Mouse (Mus musculus) thymus, adult 2 months (tissue): ENCODE results near the gene Ccm2l. TPM values are rescaled to one million over a fixed set of nuclear protein-coding genes. Genes with fewer than 3 reads are reported as not detected.

ENCODE experiments used
- DNase-seq: peaks from one replicate; pipeline ENCODE4 v3.0.0; 2021
- H3K27ac ChIP-seq: fragments of 200-500 bp; 2 replicates; pipeline ENCODE4 v1.5.1; 2012; ENCODE audit warnings: low read length, control low read depth; ENCODE audit not compliant: control insufficient read depth, insufficient read depth
- H3K27me3 ChIP-seq: fragments of 200-500 bp; 2 replicates; pipeline ENCODE4 v1.6.1; 2012; ENCODE audit warnings: mild to moderate bottlenecking, low read length, moderate library complexity, mixed read lengths; ENCODE audit not compliant: control insufficient read depth, insufficient read depth
- H3K36me3 ChIP-seq: fragments of 200-500 bp; 2 replicates; pipeline ENCODE4 v1.6.1; 2012; ENCODE audit warnings: mild to moderate bottlenecking, low read length, moderate library complexity; ENCODE audit not compliant: control insufficient read depth, insufficient read depth
- H3K4me1 ChIP-seq: fragments of 200-500 bp; replicated peaks from 2 replicates; pipeline ENCODE4 v1.6.1; 2012; ENCODE audit warnings: low read length; ENCODE audit not compliant: control insufficient read depth, insufficient read depth
- H3K4me3 ChIP-seq: fragments of 200-500 bp; 2 replicates; pipeline ENCODE4 v1.5.1; 2012; ENCODE audit warnings: mild to moderate bottlenecking, low read length, control low read depth, moderate library complexity; ENCODE audit not compliant: control insufficient read depth, insufficient read depth
- CTCF ChIP-seq: fragments of 200-500 bp; IDR thresholded peaks from 2 replicates; pipeline ENCODE4 v1.5.1; 2012; ENCODE audit warnings: mild to moderate bottlenecking, control low read depth, low read length, moderate library complexity, borderline replicate concordance; ENCODE audit not compliant: control insufficient read depth, poor library complexity, insufficient read depth; ENCODE audit errors: extremely low read depth
- POLR2A ChIP-seq: fragments of 200-500 bp; IDR thresholded peaks from 2 replicates; pipeline ENCODE4 v1.6.1; 2012; ENCODE audit warnings: mild to moderate bottlenecking, low read length, control low read depth, moderate library complexity; ENCODE audit not compliant: control insufficient read depth, poor library complexity, insufficient read depth; ENCODE audit errors: extremely low read depth
- WGBS: fragments of 180-500 bp; shearing (Covaris S2); methylation state at CpG from one replicate; pipeline ENCODE4 v1.1.7; 2018; 5-methylcytosine and 5-hydroxymethylcytosine counted together
- polyA plus RNA-seq: library from polyadenylated mRNA; depleted of rRNA; stranded (reverse); fragments of >200 nt; gene quantifications from 2 replicates; pipeline ENCODE4 v1.2.3, GENCODE M21; 2012

The Ccm2l gene
- polyA plus RNA-seq, 1 experiment, result 9.2 TPM

DNA sequence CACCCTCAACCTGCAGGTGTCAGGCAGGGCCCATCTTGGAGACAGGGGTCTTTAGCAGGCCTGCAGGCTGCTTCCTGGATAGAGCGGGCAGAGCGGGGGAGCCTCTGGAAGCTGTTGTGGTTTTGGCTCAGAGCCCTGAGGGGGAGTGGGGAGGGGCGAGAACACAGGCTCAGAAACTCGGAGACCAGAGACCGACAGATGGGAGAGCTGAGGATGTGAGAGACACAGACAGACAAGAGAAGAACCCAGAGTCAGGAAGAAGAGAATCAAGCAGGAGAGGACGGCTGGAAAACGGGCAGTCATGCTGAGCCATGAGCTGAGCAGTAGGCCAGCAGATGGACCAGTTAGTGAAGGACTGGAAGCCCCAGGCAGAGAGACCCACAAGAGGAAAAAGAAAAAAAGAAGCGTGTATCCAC is 19.9 kb upstream of the Ccm2l start:
- Histone ChIP-seq H3K27me3 (no peaks in the 10 kb centered on the region), H3K4me1 (peaks cover 40% of the 10 kb centered on the region), H3K27ac (peak overlapping the region; percentile 35; the same call in 1 of the 2 replicates), H3K4me3 (no peak overlapping the region), H3K36me3 (no peaks in the 10 kb centered on the region)
- no peak for TF ChIP-seq POLR2A
- TF ChIP-seq CTCF, result no peak
- WGBS, result 2% methylated on average over 8 of the region's 8 CpGs
- DNase-seq, result peak; percentile 75

- WGBS, result 47% methylated on average over 17 of the region's 17 CpGs
- Histone ChIP-seq H3K4me3 (no peak overlapping the region), H3K27ac (no peak overlapping the region), H3K36me3 (no peaks in the 10 kb centered on the region), H3K27me3 (no peaks in the 10 kb centered on the region), H3K4me1 (peaks cover 55% of the 10 kb centered on the region)
- DNase-seq, result peak; percentile 71
- TF ChIP-seq POLR2A (no peak), CTCF (peak; percentile 18; the same call in 1 of the 2 replicates)
Observed at GRCm38 (mm10) chr2:153047828-153048465, 17.8 kb upstream of the Ccm2l start.

DNA sequence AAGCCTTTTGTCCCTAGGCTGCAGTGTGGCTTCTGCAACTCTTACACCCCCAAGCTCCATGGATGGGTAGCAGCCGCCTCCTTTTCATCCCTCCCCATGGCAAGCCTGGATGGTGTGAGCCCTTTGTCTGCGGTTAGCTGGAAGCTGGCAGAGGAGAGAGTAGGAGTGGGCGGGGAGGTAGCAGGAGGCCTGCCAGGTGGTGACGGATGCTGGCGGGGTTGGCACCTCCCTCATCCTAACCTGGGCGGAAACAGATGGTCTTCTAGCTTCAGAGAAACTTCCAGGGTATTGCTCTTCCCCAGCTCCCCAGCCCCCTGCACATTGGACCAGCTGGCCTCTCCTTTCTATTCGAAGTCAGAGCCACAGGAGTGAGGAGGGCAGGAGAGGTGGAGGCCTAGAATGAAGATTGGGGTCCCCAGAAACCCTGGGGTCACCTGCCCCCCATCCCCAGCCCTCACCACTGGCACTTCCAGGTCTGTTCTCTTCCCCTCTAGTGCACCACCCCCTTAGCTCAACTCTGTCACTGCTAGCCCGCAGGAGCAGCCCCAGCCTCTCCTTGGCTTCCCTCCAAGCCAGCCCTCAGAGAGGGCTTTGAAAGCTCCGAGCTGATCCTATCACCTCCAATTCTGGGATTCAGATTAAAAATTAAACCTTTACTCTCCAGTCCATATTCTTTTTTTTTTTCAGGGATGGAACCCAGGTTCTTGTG is 16.3 kb upstream of the Ccm2l start:
- no peaks in the 10 kb centered on the region for H3K27me3 ChIP-seq
- H3K36me3 ChIP-seq, result no peaks in the 10 kb centered on the region
- DNase-seq, result peak; percentile 47
- H3K27ac ChIP-seq, result no peak overlapping the region
- TF ChIP-seq CTCF (no peak), POLR2A (peak; percentile 28; the same call in 1 of the 2 replicates)
- WGBS, result 7% methylated on average over 9 of the region's 9 CpGs
- H3K4me1 ChIP-seq, result peaks cover 50% of the 10 kb centered on the region
- no peak overlapping the region for H3K4me3 ChIP-seq

DNA sequence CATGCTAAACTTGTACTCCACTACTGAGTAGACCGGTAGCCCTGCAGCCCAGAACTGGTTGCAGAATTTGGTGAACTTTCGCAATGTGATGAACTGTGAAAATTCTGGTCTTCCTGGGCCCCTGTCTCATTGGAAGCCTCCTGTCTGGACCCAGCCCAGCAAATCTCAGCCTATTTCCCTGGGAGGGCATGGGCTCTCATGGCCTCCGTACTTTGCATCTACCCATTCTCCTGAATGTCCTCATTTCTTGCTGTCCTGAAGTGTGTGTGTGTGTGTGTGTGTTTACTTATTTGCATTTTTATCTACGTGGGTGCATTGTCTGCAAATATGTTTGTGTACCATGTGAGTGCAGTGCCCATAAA is 15.8 kb upstream of the Ccm2l start:
- no peak for DNase-seq
- H3K4me1 ChIP-seq, result peaks cover 50% of the 10 kb centered on the region
- no peak for TF ChIP-seq CTCF
- TF ChIP-seq POLR2A, result no peak
- H3K36me3 ChIP-seq, result no peaks in the 10 kb centered on the region
- H3K27me3 ChIP-seq, result no peaks in the 10 kb centered on the region
- 77% methylated on average over 4 of the region's 4 CpGs for WGBS
- H3K4me3 ChIP-seq, result no peak overlapping the region
- no peak overlapping the region for H3K27ac ChIP-seq

GRCm38 (mm10) chr2:153051095-153051494 is 14.7 kb upstream of the Ccm2l start:
- Histone ChIP-seq H3K27ac (no peak overlapping the region), H3K27me3 (no peaks in the 10 kb centered on the region), H3K4me3 (no peak overlapping the region), H3K36me3 (no peaks in the 10 kb centered on the region), H3K4me1 (peaks cover 44% of the 10 kb centered on the region)
- WGBS, result 91% methylated on average over 6 of the region's 6 CpGs
- no peak for DNase-seq
- TF ChIP-seq POLR2A (no peak), CTCF (no peak)

GRCm38 (mm10) chr2:153051537-153051936 is 14.2 kb upstream of the Ccm2l start:
- Histone ChIP-seq H3K4me3 (no peak overlapping the region), H3K27ac (no peak overlapping the region), H3K27me3 (no peaks in the 10 kb centered on the region), H3K36me3 (no peaks in the 10 kb centered on the region), H3K4me1 (peaks cover 40% of the 10 kb centered on the region)
- WGBS, result 31% methylated on average over 9 of the region's 9 CpGs
- TF ChIP-seq POLR2A, result no peak
- no peak for DNase-seq
